Mouse (Mus musculus) cerebellum, postnatal 10 days (tissue): ENCODE results near the gene Nab2.
A peak's percentile ranks its signal among the peaks of the same experiment; 100 is the strongest.

ENCODE experiments used
- DNase-seq, 2 experiments: peaks; one replicate each; pipeline ENCODE4 v3.0.0; 2021; ENCODE audit warnings: mixed read lengths in 2 of 2

Nab2 gene

GRCm38 (mm10) chr10:127614236-127615033 lies 53.9 kb downstream of the Nab2 start:
- DNase-seq = peak in 1 of 2 experiments; percentile 56

DNA sequence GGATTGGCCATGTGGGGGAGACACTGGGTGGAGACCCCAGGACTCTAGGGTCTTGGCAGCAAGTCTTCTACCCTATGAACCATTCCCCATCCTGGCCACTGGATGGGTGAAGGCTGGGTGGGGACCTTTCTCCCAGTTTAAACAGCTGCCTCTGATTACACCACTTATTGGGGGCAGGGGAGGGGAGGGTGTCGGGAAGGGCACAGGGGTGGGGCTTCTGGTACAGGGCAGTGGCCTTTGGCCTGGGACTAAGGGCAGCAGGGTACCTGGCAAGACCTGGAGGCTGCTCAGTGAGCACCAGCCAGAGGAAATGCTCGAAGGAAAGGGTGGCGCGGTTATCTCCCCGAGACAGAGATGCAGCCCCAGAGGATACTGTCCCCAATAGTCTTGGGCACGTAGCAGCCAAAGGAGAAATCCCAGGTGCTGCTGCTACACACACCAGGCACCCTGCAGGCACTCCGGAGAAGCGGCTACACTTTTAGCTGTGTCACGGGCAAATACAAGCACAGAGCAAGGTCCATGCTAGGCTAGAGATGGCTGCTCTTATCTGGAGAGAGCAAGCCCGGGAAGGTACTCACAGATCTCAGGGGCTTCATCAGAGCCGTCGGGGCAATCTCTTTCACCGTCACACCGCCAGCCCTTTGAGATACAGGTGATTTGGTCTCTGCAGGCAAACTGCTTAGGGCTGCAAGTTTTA lies 56.1 kb downstream of the Nab2 start:
- no peak for DNase-seq
